Mouse (Mus musculus): ENCODE data around the gene Pde4b. TPM values are rescaled to one million over a fixed set of nuclear protein-coding genes. Genes with fewer than 3 reads are reported as not detected.

Gene Pde4b
- total and polyA plus RNA-seq, 3 experiments = 0.27 TPM; not detected in 2

GRCm38 (mm10) chr4:102586787-102587186, 499.4 kb downstream of the Pde4b start:
- TF ChIP-seq TAL1 (conservative IDR thresholded peaks at IDR 0.05; ENCODE audit: low read depth, low read length) = no peak
- no peak for TF ChIP-seq POLR2AphosphoS5 (IDR thresholded peaks at IDR 0.05; ENCODE audit: insufficient replicate concordance, low read depth, low read length)
- no peak for TF ChIP-seq GATA1 (IDR thresholded peaks at IDR 0.05; ENCODE audit: borderline replicate concordance, low read length)
- TF ChIP-seq GATA2 (IDR thresholded peaks at IDR 0.05; ENCODE audit: borderline replicate concordance, low read depth, low read length) = no peak
- no peak for TF ChIP-seq CTCF (IDR thresholded peaks at IDR 0.05; ENCODE audit: low read depth, low read length)
- Histone ChIP-seq H3K27me3 (ENCODE audit: insufficient read depth, low read length) (no peaks in the 10 kb centered on the region), H3K9me3 (replicated peaks) (peaks cover 24% of the 10 kb centered on the region), H3K36me3 (replicated peaks) (no peaks in the 10 kb centered on the region), H3K4me1 (ENCODE audit: insufficient read depth, low read depth, low read length) (no peaks in the 10 kb centered on the region), H3K4me3 (ENCODE audit: low read depth, low read length) (no peak overlapping the region)
- DNase-seq (ENCODE audit: low spot score) (no peak), ATAC-seq (ENCODE audit: extremely low read depth, insufficient number of reproducible peaks, low FRiP score, poor library complexity, severe bottlenecking) (no peak)

- Histone ChIP-seq H3K27me3 (ENCODE audit: insufficient read depth, low read length) (no peaks in the 10 kb centered on the region), H3K36me3 (replicated peaks) (no peaks in the 10 kb centered on the region), H3K4me1 (ENCODE audit: insufficient read depth, low read depth, low read length) (no peaks in the 10 kb centered on the region), H3K9me3 (replicated peaks) (peaks cover 26% of the 10 kb centered on the region), H3K4me3 (ENCODE audit: low read depth, low read length) (no peak overlapping the region)
- TF ChIP-seq GATA1 (IDR thresholded peaks at IDR 0.05; ENCODE audit: borderline replicate concordance, low read length) (no peak), TAL1 (conservative IDR thresholded peaks at IDR 0.05; ENCODE audit: low read depth, low read length) (no peak), CTCF (IDR thresholded peaks at IDR 0.05; ENCODE audit: low read depth, low read length) (no peak), POLR2AphosphoS5 (IDR thresholded peaks at IDR 0.05; ENCODE audit: insufficient replicate concordance, low read depth, low read length) (no peak), GATA2 (IDR thresholded peaks at IDR 0.05; ENCODE audit: borderline replicate concordance, low read depth, low read length) (no peak)
- DNase-seq (ENCODE audit: low spot score) = no peak
- no peak for ATAC-seq (ENCODE audit: extremely low read depth, insufficient number of reproducible peaks, low FRiP score, poor library complexity, severe bottlenecking)
Measured at GRCm38 (mm10) chr4:102588668-102589455, 501.5 kb downstream of the Pde4b start.

DNA sequence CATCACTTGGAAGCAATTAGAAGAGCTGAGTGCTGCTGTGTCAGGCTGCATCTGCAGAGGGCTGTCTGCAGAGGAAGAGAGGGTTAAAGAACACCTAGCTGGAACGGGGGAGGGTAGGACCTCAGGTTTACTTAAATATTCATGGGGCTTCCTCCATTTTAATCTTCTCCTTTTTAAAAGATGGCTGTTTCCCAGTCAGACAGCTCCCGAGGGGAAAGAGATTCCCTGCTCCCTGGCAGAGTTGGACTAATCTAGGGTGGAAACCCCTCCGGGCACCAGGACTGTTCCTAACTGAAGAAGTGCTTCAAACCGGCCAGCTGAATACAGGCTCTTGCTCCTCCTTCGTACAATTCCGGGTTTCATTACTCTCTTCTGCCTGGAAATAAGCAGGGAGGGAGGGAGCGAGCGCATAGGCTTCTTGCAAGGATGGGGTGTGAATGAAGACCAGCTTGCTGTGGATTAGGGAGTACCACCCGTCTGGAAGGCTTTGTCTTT, 502.2 kb downstream of the Pde4b start:
- Histone ChIP-seq H3K27me3 (ENCODE audit: insufficient read depth, low read length) (no peaks in the 10 kb centered on the region), H3K36me3 (replicated peaks) (no peaks in the 10 kb centered on the region), H3K4me3 (ENCODE audit: low read depth, low read length) (no peak overlapping the region), H3K4me1 (ENCODE audit: insufficient read depth, low read depth, low read length) (no peaks in the 10 kb centered on the region), H3K9me3 (replicated peaks) (peaks cover 28% of the 10 kb centered on the region)
- no peak for ATAC-seq (ENCODE audit: extremely low read depth, insufficient number of reproducible peaks, low FRiP score, poor library complexity, severe bottlenecking)
- no peak for DNase-seq (ENCODE audit: low spot score)
- TF ChIP-seq GATA2 (IDR thresholded peaks at IDR 0.05; ENCODE audit: borderline replicate concordance, low read depth, low read length) (no peak), POLR2AphosphoS5 (IDR thresholded peaks at IDR 0.05; ENCODE audit: insufficient replicate concordance, low read depth, low read length) (no peak), CTCF (IDR thresholded peaks at IDR 0.05; ENCODE audit: low read depth, low read length) (no peak), TAL1 (conservative IDR thresholded peaks at IDR 0.05; ENCODE audit: low read depth, low read length) (no peak), GATA1 (IDR thresholded peaks at IDR 0.05; ENCODE audit: borderline replicate concordance, low read length) (no peak)

DNA sequence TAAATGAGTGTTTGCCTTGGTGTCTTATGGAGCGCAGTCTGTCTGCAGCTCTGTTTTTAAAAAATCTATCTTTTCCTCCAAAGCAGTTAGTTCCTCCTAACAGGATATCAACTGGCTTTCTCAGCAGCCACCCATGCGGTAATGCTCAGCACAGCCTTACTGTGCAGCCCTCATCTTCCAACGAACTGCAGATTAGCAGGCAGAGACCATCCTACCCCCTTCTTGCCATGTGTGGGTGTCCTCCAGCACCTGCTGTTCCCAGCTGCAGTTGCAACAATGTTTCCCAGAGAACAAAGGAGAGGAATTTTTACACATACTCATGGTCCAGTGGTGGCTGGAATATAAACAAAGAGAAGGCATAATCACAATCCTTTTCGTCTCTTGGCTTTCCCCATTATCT, 504.5 kb downstream of the Pde4b start:
- Histone ChIP-seq H3K27me3 (ENCODE audit: insufficient read depth, low read length) (no peaks in the 10 kb centered on the region), H3K4me1 (ENCODE audit: insufficient read depth, low read depth, low read length) (no peaks in the 10 kb centered on the region), H3K4me3 (ENCODE audit: low read depth, low read length) (no peak overlapping the region), H3K36me3 (replicated peaks) (no peaks in the 10 kb centered on the region), H3K9me3 (replicated peaks) (peaks cover 32% of the 10 kb centered on the region)
- ATAC-seq (ENCODE audit: extremely low read depth, insufficient number of reproducible peaks, low FRiP score, poor library complexity, severe bottlenecking) (no peak), DNase-seq (ENCODE audit: low spot score) (no peak)
- TF ChIP-seq GATA2 (IDR thresholded peaks at IDR 0.05; ENCODE audit: borderline replicate concordance, low read depth, low read length) (no peak), TAL1 (conservative IDR thresholded peaks at IDR 0.05; ENCODE audit: low read depth, low read length) (no peak), CTCF (IDR thresholded peaks at IDR 0.05; ENCODE audit: low read depth, low read length) (no peak), GATA1 (IDR thresholded peaks at IDR 0.05; ENCODE audit: borderline replicate concordance, low read length) (no peak), POLR2AphosphoS5 (IDR thresholded peaks at IDR 0.05; ENCODE audit: insufficient replicate concordance, low read depth, low read length) (no peak)

GRCm38 (mm10) chr4:102592541-102592940, 505.2 kb downstream of the Pde4b start:
- H3K36me3 ChIP-seq (replicated peaks) = no peaks in the 10 kb centered on the region
- no peaks in the 10 kb centered on the region for H3K4me1 ChIP-seq (ENCODE audit: insufficient read depth, low read depth, low read length)

GRCm38 (mm10) chr4:102593631-102594030, 506.3 kb downstream of the Pde4b start:
- no peak for DNase-seq (ENCODE audit: low spot score)
- TF ChIP-seq GATA1 (IDR thresholded peaks at IDR 0.05; ENCODE audit: borderline replicate concordance, low read length) (no peak), GATA2 (IDR thresholded peaks at IDR 0.05; ENCODE audit: borderline replicate concordance, low read depth, low read length) (no peak), CTCF (IDR thresholded peaks at IDR 0.05; ENCODE audit: low read depth, low read length) (no peak), TAL1 (conservative IDR thresholded peaks at IDR 0.05; ENCODE audit: low read depth, low read length) (no peak), POLR2AphosphoS5 (IDR thresholded peaks at IDR 0.05; ENCODE audit: insufficient replicate concordance, low read depth, low read length) (no peak)
- no peak overlapping the region for H3K4me3 ChIP-seq (ENCODE audit: low read depth, low read length)
- ATAC-seq (ENCODE audit: extremely low read depth, insufficient number of reproducible peaks, low FRiP score, poor library complexity, severe bottlenecking) = no peak
- no peaks in the 10 kb centered on the region for H3K36me3 ChIP-seq (replicated peaks)
- H3K9me3 ChIP-seq (replicated peaks) = peaks cover 21% of the 10 kb centered on the region
- no peaks in the 10 kb centered on the region for H3K4me1 ChIP-seq (ENCODE audit: insufficient read depth, low read depth, low read length)
- H3K27me3 ChIP-seq (ENCODE audit: insufficient read depth, low read length) = no peaks in the 10 kb centered on the region

More at GRCm38 (mm10) chr4:102592541-102592940, 505.2 kb downstream of the Pde4b start:
- ATAC-seq (ENCODE audit: extremely low read depth, insufficient number of reproducible peaks, low FRiP score, poor library complexity, severe bottlenecking) = no peak
- no peak for DNase-seq (ENCODE audit: low spot score)
- Histone ChIP-seq H3K4me3 (ENCODE audit: low read depth, low read length) (no peak overlapping the region), H3K9me3 (replicated peaks) (peaks cover 25% of the 10 kb centered on the region), H3K27me3 (ENCODE audit: insufficient read depth, low read length) (no peaks in the 10 kb centered on the region)
- no peak for TF ChIP-seq CTCF (IDR thresholded peaks at IDR 0.05; ENCODE audit: low read depth, low read length)
